Mouse (Mus musculus): ENCODE results near the gene Eif4h. TPM values are rescaled to one million over a fixed set of nuclear protein-coding genes. Genes with fewer than 3 reads are reported as not detected.
A peak's percentile ranks its signal among the peaks of the same experiment; 100 is the strongest.

Gene Eif4h
- total RNA-seq, 2 experiments from 2014 or later: 286 to 291 TPM

DNA sequence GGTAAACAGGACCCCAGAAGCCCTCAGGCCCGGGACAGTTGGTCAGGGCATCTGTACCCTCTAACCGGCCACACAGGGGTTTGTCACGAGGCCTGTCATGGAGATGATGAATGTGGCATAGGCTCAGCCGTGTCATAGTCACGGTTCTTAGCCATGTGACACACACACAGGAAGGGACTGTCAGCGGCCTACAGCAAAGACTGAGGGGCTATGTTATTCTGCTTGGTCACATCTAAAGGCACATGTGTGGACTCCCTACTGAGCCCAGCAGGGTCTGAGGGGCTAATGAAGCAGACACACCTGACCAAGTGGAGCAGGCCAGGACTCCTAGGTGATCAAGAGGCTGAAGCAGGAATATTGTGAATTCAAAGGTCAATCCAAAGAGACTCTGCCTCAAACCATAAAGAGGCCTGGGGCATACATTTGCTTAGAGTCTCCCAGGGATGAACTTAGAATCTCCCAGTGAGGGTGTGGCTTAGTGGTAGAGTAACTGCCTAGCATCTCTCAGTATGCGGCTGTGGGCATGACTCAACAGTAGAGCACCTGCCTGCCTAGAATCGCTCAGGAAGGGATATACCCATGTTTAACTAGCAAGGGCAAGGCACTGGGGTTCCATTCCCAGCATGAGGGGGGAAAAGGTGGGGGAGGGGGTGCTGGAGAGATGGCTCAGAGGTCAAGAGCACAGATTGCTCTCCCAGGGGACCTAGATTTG is 27.3 kb downstream of the Eif4h start:
- DNase-seq (ENCODE audit: low spot score in 2 of 2): no peak

DNA sequence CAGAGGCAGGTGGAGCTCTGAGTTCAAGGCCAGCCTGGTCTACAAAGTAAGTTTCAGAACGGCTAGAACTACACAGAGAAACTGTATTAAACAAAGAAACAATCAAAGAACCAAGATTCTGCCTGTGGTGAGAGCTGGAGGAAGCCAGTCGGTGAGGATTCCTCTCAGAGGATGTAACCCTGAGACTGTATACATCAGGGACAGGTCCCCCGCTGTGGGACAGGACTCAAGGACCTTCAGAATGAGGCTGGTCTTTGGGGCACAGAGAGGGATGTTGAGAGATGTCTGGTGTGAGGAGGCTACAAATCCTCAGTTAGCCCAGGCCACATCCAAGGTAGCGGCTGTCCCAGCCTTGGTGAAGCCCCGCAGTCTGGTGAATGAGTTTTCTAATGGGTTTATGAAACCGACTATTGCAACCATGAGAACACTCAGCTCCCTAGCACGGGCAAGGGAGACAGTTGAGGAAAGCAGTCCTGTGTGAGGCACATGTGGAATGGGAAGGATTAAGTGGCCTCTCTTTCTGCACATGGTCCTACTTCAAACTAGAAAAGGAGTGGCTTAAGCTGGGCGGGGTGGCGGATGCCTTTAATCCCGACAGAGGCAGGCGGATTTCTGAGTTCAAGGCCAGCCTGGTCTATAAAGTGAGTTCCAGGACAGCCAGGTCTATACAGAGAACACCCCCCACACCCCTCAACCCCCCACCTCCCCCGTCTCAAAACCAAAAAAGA is 29.2 kb downstream of the Eif4h start:
- no peak for DNase-seq (ENCODE audit: low spot score in 2 of 2)

DNA sequence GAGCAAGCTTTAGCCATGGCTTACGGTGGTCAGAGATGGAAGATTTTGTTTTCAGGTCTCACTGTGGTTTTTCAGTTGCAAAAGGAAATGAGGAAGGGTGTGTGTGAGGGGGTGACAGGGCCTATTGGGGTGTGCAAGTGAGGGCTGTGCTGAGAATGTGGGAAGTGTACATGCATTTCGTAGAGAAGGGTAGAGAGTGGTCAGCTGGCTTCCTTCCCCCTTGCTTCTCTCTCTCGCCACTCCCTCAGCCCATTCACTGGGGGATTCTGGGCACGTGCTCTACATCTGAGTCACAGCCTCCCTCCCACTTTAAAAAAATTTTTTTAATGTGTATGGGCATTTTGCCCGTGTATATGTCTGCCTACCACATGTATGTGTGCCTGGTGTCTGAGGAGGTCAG is 32.2 kb downstream of the Eif4h start:
- no peak for DNase-seq (ENCODE audit: low spot score in 2 of 2)

DNA sequence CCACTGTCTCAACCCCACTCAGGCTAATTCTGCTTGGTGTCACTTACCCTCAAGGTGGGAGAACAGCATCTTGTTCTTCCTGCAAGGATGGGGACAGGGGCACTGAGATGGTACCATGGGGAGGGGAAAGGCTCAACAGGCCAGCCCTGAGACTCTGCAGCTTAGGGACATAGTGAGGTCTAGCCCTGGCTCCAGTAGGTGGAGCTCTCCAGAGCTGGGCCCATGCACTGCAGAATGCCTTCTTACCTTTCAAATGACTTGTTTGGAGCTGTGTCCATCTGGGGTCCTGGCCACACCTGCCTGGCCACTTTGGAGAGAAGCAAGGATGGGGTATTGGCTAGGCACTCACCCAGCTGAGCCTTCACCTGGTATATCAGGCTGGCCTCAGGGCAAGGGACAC is 33.0 kb downstream of the Eif4h start:
- no peak for DNase-seq (ENCODE audit: low spot score in 2 of 2)

DNA sequence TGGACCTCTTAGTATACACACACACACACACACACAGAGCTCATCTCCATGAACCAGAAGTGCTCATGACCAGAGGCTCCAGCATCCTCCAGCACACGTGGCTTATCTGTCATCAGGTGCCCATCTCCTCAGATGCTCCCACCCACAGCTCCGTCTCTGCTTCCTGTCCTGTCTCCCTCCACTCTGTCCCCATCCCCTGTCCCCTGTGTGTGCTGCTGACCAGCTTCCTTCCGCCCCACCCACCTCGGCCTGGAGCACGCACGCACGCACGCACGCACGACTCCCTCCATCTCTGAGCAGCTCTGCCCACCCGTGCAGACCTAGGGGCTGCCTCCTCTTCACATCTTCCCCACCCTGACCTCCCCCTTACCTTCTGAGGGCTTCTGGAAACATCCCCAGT is 34.9 kb downstream of the Eif4h start:
- no peak for DNase-seq (ENCODE audit: low spot score in 2 of 2)

DNA sequence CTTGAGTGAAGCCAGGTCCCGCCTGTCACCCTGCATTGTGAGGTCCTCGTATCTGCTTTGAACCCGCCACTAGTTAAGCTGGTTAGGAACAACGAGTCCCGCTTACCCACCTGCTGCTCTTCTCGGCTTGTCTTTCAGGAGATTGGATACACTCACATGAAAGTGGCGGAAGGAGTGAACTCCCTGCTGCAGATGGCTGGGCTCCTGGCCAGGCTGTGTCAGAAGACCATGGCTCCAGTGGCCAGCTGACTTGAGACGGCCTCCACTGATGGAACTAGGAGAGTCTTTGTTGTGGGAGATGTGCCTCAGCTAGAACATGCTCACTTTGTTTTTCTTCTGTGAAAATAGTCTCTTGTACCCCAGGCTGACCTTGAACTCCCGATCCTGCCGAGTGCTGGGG is 41.6 kb downstream of the Eif4h start:
- no peak for DNase-seq (ENCODE audit: low spot score in 2 of 2)

DNA sequence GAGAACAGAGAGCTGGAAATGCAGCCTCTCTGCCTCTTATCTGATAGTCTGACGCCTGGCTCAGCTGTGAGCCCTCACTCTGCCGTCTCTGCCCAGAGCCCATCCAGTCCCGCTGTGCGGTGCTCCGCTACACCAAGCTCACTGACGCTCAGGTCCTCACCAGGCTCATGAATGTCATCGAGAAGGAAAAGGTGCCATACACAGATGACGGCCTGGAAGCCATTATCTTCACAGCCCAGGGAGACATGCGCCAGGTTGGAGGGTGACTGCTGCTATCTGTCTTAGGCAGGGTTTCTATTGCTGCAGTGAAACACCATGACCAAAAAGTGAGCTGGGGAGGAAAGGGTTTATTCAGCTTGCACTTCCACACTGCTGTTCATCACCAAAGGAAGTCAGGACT is 46.2 kb downstream of the Eif4h start:
- DNase-seq (ENCODE audit: low spot score in 2 of 2): no peak

DNA sequence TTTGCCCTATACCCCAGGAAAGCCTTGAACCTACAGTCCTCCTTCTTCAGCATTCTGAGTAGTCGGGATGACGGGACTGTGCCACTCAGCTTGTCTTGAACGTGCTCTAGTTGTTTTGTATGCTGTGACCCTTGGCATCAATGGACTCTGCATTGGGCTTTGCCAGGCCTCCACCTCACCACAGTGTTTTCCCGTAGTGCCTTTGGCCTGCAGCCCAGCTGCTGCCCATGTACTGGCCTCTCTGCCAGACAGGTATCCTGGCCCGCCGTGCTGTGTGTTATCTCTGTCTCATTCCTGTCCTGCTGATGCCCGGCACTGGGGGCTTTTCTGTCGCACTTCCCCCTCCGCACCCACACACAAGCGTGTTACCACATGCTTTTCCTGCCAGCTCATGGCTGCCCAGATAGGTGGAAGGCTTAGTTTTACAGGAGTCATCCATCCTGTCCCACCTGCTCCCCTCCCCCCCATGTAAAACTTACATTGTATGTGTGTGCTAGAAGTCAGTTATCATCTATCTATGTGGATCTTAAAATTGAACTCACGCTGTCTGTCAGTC is 47.2 kb downstream of the Eif4h start:
- DNase-seq (ENCODE audit: low spot score in 2 of 2): no peak

DNA sequence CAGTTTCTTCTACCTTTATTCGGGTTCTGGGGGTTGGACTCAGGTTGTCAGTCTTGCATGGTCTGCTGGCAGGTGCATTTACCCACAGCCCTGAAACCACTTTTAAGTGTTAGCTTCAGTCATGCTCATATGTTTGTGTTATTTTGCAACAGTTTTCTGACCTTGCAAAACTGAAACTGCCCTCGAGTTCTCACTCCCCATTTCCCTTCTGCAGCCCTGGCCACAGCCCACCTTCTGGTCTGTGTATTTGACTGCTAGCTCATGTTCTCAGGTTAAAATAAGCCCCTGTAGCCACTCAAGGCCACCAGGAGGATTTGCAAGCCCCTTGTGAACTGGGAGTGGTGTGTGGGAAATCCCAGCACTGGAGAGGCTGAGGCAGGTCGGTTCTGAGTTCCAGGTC is 49.4 kb downstream of the Eif4h start:
- no peak for DNase-seq (ENCODE audit: low spot score in 2 of 2)

DNA sequence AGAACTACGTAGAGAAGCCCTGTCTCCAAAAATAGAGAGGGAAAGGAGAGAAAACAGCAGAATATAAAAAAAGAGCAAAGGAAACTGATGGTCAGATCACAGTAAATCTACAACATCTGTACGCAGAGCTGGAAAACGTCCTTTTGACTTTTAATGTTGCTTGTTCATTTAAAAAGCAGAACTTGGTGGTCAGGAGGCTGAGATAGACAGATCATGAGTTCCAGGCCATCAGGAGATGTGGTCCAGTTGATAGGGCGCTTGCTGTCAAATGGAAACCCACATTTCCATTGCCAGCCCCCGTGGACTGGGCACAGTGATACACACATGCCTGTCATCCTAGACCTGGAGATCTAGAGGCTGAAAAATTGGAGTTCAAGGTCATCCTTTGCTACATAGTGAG is 54.5 kb downstream of the Eif4h start:
- DNase-seq (ENCODE audit: low spot score in 2 of 2): no peak

DNA sequence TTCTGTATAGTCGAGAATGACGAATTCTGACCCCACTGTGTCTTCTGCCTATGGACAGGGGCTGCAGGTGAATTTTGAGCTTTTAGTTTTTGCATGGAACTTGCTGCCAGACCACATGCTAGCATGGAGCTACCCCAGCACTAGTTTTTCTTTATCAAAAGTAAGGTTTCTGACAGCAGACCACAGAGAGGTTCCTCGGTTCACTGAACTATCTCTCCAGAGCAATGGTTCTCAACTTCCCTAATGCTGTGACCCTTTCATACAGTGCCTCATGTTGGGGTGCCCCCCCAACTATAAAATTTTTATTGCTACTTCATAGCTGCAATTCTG is 55.4 kb downstream of the Eif4h start:
- DNase-seq (ENCODE audit: low spot score in 2 of 2): no peak

DNA sequence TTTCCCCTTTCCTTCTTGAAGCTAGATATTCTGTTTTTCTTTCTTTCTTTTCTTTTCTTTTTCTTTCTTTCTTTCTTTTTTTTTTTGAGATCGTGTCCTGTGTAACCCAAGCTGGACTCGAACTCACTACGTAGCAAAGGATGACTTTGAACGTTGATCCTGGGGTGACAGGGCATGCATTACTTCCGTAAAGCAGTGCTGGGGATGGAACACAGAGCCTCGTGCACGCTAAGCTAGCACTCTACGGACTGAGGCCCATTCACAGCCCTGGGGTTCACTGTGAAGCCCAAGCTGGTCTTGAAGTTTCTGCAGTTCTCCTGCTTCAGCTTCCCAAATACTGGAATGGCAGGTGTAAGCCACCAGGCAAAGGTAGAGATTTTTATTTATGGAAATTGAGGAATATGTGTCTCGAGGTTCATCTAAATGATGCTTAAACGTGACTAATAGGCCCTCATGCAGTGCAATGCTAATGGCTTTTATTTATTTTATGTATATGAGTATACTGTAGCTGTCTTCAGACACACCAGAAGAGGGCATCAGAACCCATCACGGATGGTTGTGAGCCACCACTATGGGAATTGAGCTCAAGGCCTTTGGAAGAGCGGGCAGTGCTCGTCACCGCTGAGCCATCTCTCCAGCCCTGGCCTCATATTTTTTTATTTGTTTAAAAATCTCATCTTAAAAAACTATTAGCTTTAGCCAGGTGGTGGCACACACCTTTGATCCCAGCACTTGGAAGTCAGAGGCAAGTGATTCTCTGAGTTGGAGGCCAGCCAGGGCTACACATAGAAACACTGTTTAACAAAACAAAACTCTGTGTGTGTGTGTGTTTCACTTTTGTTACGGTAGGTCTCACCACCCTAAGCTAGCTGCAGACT is 56.0 kb downstream of the Eif4h start:
- no peak for DNase-seq (ENCODE audit: low spot score in 2 of 2)

DNA sequence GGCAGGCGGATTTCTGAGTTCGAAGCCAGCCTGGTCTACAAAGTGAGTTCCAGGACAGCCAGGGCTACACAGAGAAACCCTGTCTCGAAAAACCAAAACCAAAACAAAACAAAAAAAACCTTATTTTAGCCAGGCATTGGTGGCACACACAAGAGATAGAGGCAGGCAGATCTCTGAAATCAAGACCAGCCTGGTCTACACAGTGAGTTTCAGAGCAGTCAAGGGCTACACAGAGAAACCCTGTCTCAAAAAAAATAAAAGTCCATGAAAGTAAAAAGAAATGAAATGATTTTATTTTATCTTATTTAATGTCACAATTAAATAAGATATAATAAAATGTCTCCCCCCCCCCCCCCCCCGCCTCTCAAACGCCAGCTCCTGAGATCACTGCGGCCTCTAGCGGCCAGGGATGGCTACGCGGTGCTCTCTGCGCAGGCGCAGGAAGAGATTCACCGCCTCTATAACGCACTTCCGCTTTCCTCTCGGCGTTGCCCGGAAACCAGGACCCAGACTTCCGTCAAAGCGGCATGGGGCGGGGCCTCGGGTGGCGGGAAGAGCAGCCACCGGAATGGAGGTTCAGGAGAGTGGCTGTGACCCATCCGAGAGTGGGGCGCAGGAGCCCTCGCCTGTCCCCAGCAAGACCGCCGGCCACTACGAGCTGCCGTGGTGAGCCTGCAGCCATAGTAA is 56.9 kb downstream of the Eif4h start:
- peak; percentile 96 to 98 for DNase-seq (ENCODE audit: low spot score in 2 of 2)

DNA sequence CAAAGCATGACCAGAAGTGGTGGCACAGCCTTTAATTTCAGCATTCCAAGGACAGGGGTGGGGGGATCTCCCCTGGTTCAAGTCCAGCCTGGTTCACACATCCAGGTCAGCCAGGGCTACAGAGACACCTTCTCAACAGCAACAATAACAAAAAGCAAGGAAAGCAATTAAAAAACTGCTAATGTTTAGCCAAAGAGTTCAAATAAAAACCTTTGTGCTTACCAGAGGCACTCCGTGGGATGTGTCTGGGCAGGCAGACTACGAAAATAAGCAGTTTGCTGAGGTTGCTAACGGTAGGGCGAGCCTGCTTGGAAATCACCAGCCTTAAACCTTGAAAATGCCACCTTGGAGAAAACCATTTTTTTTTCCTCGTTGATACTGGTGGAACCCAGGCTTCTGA is 58.1 kb downstream of the Eif4h start, which contains the start of gene Rfc2:
Rfc2 (plus strand) TSS at position 221 of the 400 bp plus-strand sequence.
- no peak for DNase-seq (ENCODE audit: low spot score in 2 of 2)

DNA sequence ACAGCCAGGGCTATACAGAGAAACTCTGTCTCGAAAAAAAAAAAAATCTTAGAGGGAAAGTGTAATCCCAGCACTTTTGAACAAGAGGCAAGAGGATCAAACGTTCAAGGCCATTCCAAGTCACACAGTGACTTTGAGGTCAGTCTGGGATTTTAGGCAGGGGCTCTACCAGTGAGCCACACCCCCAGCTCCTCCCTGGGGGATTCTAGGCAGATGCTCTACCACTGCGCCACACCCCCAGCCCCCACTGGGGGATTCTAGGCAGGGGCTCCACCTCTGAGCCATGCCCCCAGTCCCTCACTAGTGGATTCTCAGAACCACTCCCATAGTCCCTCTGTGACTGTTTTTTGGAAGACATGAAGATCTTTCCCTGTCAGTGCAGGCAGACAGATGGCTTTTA is 60.2 kb downstream of the Eif4h start:
- no peak for DNase-seq (ENCODE audit: low spot score in 2 of 2)

DNA sequence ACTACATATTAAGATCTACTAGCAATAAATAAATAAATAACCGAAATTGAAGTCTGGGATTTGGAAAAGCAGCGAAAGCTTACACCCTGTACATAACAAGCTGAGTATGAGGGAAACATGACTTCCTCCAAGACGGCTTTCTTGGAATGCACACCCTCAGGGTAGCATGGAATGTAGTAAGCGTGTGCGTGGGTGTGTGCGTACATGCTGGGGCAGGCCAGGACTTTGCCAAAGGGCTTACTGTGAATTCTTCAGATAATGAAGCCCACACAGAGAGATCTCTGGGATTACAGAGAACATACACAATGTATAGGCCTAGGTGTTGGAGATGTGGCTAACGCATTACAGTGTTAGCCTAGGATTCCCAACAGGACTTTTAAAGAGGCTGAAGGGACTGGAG is 61.8 kb downstream of the Eif4h start:
- no peak for DNase-seq (ENCODE audit: low spot score in 2 of 2)

DNA sequence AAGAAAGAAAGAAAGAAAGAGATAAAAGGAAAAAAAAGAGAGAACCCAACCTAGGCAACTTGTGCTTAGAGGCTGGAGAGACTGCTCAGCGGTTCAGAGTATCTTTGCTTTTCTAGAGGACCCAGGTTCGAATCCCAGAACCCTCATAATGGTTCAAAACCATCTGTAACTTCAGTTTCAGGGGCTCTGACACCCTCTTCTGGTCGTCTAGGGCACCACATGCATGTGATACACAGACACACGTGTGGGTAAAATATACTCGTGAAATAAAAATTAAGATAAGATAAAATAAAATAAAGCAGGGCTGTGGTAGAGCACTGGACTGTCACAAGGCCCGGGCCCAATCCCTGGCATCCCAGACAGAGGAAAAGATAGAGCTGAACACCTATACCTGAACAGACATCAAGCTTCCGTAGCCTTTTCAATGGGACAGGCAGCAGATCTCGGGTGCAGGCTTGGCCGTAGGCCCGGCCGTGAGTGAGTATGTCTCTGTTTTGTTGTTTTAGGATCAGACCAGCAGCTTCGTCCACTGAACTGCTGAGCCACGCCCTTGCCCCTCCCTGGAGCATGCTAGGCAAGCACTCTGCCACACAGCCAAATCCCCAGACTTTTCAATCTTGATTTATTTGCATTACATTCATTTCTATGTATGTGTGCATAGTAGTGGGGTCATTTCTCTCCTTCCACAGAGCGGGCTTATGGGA is 62.6 kb downstream of the Eif4h start:
- no peak for DNase-seq (ENCODE audit: low spot score in 2 of 2)

DNA sequence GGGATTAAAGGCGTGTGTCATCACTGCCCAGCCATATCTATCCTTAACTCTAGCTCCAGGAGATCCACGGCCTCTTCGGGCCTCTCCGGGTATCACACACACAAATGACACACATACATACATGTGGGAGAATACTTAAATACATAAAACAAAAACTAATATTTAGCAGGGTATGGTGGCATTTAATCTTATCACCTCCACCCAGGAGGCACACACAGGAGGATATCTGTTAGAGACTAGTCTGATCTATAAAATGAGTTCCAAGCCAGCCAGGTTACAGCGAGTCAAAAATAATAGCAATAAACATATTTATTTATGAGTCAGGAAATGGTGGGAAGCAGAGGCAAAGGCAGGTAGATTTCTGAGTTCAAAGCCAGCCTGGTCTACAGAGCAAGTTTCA is 63.5 kb downstream of the Eif4h start:
- no peak for DNase-seq (ENCODE audit: low spot score in 2 of 2)

DNA sequence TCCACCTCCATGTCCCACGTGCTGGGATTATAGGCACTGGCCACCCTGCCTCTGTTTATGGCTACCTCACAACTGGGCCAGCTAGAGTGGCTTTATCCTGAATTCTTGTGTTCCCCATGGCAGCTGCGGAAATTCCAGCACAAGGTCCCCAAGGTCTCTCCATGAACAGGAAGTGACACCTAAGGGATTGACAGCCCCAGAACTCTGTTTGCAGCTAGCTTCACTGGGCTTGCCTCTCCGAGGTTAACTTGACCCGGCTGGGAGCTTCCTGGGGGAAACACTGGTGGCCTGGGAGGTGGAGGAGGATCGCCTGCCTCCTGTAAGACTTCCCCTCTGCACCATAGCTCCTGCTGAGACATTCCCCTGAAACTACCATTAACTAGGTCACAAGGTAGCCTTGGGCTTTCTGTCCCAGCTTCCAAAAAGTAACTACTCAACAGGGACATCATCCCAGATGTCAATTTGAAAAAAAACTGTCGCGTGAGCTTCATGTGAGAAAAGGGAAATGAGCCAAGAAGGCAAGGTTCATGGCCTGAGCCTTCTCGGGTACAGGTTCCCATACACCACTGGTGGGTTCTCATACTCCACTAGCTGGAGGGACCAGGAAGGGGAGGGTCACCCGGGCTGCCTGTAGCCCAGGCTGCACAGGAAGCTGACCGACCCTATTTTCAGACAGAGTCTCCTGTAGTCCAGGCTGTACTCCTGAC is 66.6 kb downstream of the Eif4h start:
- no peak for DNase-seq (ENCODE audit: low spot score in 2 of 2)

All from layer of hippocampus, postnatal 14 days (tissue).